Mouse (Mus musculus): Measurements from ENCODE around the gene Cobll1.

The Cobll1 gene

DNA sequence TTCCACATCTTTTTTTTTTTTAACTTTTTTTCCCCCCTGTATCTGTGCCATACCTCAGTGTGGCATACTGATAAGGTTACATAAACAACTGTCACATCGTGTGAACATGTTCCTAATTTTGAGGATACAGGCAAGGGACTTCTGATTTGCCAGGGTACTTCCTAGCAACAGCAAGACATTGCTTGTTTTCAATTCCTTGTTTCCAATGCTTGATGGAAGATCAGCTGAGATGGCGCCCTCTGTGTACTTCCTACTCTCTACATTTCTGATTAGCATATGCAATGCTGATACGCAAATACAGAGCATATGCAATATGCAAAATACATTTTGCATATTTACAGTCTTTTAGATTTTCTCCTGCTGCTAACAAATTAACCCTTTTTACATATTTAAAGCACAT is 152.0 kb downstream of the Cobll1 start:
- DNase-seq (ENCODE audit: low spot score) = no peak

GRCm38 (mm10) chr2:65083411-65083810 is 155.8 kb downstream of the Cobll1 start:
- no peak for DNase-seq (ENCODE audit: low spot score)

- DNase-seq (ENCODE audit: low spot score) = no peak
These were observed 161.7 kb downstream of the Cobll1 start for GRCm38 (mm10) chr2:65077544-65077943.

GRCm38 (mm10) chr2:65075840-65076239 is 163.4 kb downstream of the Cobll1 start:
- no peak for DNase-seq (ENCODE audit: low spot score)

GRCm38 (mm10) chr2:65075431-65075830 is 163.8 kb downstream of the Cobll1 start:
- DNase-seq (ENCODE audit: low spot score) = no peak

- no peak for DNase-seq (ENCODE audit: low spot score)
These were observed 167.0 kb downstream of the Cobll1 start for GRCm38 (mm10) chr2:65072205-65072604.

DNA sequence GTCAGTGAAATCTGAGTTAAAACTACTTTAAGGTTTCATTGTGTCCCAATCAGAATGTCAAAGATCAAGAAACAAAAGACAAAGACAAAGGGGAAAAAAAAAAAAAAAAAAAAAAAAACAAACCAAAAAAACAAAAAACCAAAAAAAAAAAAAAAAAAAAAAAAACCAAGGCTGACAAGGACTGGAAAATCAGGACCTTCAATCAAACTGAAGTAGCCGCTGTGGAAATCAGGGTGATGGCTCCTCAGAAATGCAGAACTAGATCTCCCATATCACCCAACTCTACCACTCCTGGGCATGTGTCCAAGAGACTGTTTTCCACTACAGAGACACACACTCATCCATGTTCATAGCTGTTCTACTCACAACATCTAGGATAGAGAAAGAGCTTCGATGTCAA is 185.4 kb downstream of the Cobll1 start:
- no peak for DNase-seq (ENCODE audit: low spot score)

DNA sequence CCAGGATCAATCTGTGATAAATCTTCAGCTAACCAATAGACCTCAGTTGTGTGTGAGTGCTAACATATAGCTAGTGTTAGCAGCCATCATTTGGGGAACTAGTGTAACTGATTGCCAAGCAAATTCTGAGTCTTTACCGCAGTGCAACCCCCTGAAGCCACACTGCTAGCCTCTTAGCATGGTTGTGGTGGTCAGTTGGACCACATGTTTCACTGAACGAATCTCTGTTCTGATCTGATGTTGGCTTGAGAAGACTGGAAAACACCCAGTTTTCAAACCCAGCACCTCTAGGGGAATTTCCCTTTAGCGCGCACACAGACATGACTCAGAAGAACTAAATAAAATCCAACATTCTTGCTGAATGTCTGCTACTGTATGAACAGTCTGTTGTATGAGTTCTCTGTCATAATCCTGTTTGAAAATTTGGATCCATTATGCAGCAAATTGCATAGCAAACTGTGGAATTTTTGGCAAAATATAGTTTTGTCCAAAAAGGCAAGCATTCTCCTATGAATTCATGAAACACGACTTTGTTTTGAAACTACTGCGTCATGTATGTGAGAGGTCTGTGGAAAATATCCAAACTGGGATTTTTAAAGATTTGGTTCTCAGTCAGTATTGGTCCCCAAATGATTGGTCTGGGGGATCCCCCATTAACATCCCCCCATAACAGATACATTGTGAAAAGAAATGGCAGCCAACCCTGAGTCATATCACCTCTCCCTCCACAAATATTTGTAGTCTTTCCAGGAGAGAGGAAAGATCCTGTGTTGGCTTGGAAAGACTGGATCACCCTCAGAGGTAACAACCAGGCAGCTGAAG is 186.8 kb downstream of the Cobll1 start:
- DNase-seq (ENCODE audit: low spot score) = no peak

DNA sequence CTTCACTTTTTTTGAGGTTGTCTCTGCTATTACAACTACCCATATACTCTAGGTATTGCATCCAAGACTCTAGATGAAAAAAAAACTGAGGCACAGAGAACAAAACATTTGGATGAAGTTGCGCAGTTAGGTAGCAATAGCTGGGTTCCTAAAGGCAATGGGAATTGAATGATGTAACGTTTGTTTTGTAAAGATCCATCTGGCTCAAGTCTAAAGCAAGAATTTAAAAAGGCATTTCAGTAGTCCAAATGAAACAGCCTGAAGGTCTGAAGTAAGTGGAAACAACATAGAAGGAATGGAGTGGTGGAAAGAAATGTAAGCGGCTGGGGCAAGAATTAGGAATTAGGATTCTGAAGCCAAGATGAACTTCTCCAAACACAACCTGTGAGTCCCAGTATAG is 188.4 kb downstream of the Cobll1 start:
- no peak for DNase-seq (ENCODE audit: low spot score)

DNA sequence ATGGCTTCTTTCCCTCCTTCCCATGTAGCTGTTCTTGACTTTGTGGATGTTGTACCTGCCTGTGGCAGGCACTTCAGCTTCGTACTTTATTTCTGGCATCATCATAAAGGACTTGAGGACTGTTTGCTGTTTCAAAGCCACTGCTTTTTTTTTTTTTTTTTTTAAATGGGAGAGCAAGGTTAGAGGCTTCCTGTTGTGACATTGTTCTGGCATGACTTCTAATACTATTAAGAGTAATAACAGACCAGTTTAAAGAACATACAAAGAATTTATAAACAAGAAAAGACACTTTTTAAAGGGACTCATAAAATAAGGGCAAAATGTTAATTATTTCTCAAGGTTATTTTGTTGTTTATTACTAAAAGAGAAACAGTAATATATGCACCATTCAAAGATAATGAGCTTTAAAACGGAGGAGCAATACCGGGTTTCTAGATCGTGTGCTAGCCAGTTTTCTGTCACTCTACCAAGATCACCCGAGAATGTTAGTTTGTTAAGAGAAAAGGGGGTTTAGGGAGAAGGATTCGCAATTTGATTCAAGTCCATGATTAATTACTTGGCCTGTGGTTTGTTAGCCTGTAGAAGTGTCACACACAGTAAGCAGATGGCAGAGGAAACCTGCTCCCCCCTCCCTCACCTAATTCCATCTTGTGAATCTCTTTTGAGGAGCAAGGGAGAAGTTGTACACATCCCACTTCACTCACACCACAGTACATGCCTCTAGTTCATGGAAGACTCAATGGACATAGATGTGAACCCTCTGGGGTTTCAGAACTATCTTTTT is 190.8 kb downstream of the Cobll1 start:
- DNase-seq (ENCODE audit: low spot score) = no peak
